Mouse (Mus musculus) olfactory bulb, adult 2 months (tissue): Measurements from ENCODE around the gene Mgrn1.

Source experiments
- CTCF ChIP-seq: fragments of 200-500 bp; IDR thresholded peaks from 2 replicates; pipeline ENCODE4 v1.5.1; 2012; ENCODE audit warnings: low read depth, mild to moderate bottlenecking, low read length, moderate library complexity; ENCODE audit not compliant: insufficient read depth
- POLR2A ChIP-seq: fragments of 200-500 bp; IDR thresholded peaks from 2 replicates; pipeline ENCODE4 v1.6.1; 2012; ENCODE audit warnings: mild to moderate bottlenecking, low read depth, low read length, moderate library complexity; ENCODE audit not compliant: insufficient read depth

DNA sequence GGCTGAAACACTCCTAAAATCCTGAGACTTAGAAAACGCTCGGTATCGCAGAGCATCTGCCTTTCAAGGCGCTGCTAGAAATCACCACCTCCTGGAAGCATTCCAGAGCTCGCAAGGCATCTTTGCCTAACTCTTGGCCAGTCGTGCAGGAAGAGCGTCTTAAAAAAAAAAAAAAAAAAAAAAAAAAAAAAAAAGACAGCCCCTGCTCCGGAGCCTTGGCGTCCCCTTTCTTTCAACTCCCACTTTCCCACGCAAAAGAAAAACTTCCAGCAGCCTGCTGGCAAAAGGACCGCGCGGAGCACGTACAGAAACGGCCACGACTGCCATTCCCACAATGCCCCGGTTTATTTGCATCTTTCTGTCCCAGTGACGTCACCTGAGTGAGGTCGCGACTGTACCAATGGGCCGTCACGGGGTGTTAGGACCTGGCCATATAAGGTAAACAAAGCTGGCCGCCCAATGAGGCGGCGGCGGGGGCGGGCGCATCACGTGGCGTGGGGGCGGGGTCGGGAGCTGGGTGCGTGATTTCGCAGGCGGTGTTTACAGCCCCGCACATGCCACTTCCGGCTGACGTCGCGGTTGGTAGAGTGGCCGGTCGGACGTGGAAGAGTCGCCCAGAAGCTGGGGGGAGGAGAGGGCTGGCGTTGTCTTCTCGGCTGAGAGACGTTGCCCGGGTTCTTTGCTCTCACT is 5.8 kb upstream of the Mgrn1 start, which contains the start of gene Ubald1:
- no peak for TF ChIP-seq CTCF
- peak; percentile 90 for TF ChIP-seq POLR2A
